Mouse (Mus musculus) hematopoietic stem cell, adult 5-6 weeks (primary cell): Measurements from ENCODE around the gene Epas1. TPM values are rescaled to one million over a fixed set of nuclear protein-coding genes. Genes with fewer than 3 reads are reported as not detected.

Experiments
- ATAC-seq, 2 experiments: fragments of 125-278 bp in 1 of 2; replicated peaks in 1 of 2; 2 replicates each; pipeline ENCODE4 v1.8.0; 2016 to 2017; ENCODE audit warnings: inconsistent platforms in 2 of 2, mild to moderate bottlenecking in 2 of 2, moderate number of reproducible peaks in 2 of 2, low read depth in 1 of 2, moderate TSS enrichment in 1 of 2; ENCODE audit not compliant: low FRiP score in 2 of 2, poor library complexity in 2 of 2, severe bottlenecking in 2 of 2, insufficient read depth in 1 of 2, low TSS enrichment in 1 of 2
- total RNA-seq: library from RNA; stranded (forward); fragments of 172-1452, 232-1000 nt; gene quantifications from 2 replicates; pipeline ENCODE4 v1.2.3, GENCODE M21; 2017

Epas1 gene
- not detected in 2 replicates for total RNA-seq

GRCm38 (mm10) chr17:86753130-86753821 is at the start of gene Epas1:
Gene Epas1 (plus strand): TSS chr17:86753700.
- peak; percentile 65 to 70 for ATAC-seq

DNA sequence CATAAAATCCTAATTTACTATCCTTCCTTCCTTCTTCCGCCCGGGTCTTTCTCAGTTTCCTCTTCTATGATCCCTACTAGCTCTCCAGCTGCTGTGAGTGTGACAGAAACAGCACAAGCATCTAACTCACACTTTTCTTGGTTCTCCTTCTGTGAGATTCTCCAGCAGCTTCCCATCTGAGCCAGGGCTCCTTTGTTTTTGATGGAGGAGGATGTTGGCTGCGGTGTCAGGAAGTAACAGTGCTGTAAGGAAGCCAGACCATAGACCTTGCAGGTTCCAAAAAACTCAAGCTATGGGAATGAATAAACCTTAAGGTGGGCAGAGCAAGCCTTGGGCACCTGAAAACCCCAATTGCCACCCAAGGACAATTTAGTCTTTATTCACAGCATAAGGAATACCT is 48.3 kb upstream of the Epas1 start:
- ATAC-seq, result no peak

GRCm38 (mm10) chr17:86706467-86706866 is 47.0 kb upstream of the Epas1 start:
- ATAC-seq, result no peak

DNA sequence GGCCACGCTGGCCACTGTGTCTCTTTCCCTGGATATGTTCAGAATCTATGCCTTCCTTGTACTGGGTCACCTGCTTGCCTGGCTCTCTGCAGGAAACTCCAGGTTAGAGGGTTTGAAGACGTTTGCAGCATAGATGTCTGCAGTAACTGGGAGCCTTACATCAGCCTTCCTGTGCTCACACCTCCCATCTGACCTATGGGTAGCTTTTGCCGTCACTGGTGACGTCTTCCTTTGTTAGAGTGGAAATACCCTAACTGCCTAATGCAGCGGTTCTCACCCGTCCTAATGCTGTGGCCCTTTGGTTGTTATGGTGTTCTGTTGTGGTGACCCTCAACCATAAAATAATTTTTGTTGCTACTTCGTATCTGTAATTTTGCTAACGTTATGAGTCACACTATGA is 43.7 kb upstream of the Epas1 start:
- no peak for ATAC-seq

DNA sequence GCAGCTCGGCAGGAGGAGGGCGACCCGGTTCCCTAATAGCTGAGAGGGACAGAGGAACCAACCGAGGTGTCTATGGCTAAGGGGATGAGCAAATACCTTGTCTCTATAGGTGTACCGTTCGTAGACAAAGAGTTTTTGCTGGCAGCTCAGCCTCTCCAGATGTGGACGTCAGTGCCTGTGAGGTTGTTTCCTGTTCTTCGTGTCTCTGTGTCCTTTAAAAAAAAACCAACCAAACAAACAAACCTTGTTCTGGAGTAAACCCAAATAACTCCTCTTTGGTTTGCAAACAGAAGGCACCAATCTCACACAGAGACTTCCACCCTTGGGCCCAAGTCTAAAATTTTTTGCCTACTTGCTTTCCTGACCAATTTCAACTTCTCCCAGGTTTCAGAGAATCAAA is 43.1 kb upstream of the Epas1 start:
- no peak for ATAC-seq

DNA sequence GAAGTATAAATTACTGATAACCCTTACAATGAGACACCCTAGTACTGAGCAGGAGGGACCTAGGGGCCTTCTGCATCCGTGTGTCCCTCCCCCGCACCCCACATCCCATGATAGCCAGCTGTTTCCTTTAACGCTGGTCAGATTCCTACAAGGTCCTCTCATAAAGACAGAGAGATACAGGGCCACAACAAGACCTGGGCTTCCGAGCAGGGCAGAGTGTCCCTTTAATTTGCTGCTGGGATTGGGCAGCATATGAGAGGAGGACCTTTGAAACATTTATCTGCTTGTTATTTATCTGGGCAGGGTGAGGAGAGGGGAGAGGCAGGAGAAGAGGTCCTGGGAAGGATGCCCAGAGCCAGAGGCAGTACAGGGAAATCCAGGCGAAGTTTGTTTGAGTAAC is 41.6 kb upstream of the Epas1 start:
- ATAC-seq, result no peak

DNA sequence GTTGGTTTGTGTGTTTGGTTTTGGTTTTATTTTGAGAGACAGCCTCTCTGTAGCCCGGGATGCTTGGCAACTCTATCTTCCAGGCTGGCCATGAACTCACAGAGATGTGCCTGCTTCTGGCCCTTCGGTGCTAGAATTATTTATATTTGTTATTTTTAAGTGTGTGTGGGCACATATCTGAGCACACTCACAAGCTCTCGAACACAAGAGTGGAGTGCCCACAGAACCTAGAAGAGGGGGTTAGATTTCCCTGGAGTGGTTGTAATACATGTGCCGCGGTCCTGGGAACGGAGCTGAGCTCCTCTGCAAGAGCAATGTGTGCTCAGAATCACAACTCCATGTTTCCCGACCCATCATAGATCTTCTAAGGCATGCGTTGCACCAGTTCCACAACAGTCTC is 40.9 kb upstream of the Epas1 start:
- ATAC-seq, result no peak

GRCm38 (mm10) chr17:86713591-86713990 is 39.9 kb upstream of the Epas1 start:
- ATAC-seq, result no peak

- no peak for ATAC-seq
These were observed 28.6 kb upstream of the Epas1 start for GRCm38 (mm10) chr17:86724786-86725415.

DNA sequence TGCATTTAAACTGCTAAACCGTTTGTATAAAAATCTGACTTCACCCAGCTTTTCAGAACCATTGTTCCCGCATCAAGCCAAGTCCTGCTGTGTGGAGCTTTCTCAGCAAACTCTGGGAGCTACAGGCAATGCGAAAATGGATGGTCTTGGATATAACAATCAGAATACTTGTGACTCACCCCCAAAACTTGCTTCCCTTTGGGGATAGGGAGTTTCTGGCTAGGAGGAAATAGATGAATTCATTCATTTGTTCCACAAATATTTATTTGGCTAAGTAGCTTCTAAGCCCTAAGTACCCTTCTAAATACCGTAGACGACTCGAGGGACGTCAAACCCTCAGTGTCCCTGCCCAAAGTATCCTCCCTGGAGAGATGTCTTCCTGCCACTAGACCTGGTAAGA is 27.0 kb upstream of the Epas1 start:
- no peak for ATAC-seq

GRCm38 (mm10) chr17:86727031-86727430 is 26.5 kb upstream of the Epas1 start:
- ATAC-seq, result no peak

GRCm38 (mm10) chr17:86731273-86731672 is 22.2 kb upstream of the Epas1 start:
- ATAC-seq, result no peak

GRCm38 (mm10) chr17:86732024-86732423 is 21.5 kb upstream of the Epas1 start:
- peak; percentile 96 to 99 for ATAC-seq

GRCm38 (mm10) chr17:86732522-86732921 is 21.0 kb upstream of the Epas1 start:
- ATAC-seq, result 0 out of 4 replicates have a peak, but pooled peaks of 1 of the 2 experiments have one; percentile 30

DNA sequence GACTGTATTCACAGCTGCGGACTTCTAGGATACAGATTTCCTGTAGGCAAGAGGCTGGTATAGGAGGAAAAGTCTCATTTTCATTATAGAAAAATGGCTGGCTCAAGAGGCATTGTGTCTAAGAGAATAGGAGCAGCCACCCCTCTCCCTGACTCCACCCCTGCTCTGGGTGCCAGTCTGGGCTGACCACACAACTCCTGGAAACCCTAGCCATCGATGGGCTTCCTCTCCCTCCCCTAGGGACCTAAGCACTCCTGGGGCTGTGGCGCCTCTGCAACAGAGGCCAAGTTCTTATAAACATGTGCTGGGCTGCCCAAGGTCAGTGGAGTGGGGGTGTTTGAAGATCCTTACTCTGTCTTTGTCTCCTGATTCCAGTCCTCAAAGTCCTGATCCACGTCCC is 19.9 kb upstream of the Epas1 start:
- ATAC-seq, result no peak

GRCm38 (mm10) chr17:86738477-86738876 is 15.0 kb upstream of the Epas1 start:
- ATAC-seq, result no peak

DNA sequence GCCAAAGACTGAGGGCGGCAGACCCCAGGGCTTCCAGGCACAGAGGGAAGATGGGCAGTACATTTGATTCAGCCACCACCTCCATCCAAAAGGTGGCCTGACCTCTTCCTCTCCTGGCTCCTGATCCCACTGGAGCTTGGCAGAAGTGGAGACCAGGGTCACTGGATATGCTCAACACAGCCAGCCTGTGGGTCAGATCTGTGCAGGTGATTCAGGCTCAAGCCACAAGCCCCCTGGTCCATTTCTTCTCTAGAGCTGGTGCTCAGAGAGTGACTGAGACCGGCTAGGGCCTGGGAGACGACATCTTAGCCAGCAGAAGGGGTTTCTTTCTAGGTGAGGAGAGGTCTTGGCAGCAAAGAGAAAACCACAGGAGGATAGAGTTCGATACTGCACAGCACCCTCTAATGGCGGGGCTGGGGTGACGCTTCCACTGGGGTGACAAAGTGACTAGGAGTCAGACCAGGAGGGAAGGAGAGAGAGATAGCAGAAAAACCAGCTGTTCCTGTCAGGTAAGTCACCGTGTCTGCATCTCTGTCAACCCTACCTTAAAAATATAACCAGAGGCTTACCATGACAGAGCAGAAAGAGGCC is 10.1 kb upstream of the Epas1 start:
- ATAC-seq, result no peak

DNA sequence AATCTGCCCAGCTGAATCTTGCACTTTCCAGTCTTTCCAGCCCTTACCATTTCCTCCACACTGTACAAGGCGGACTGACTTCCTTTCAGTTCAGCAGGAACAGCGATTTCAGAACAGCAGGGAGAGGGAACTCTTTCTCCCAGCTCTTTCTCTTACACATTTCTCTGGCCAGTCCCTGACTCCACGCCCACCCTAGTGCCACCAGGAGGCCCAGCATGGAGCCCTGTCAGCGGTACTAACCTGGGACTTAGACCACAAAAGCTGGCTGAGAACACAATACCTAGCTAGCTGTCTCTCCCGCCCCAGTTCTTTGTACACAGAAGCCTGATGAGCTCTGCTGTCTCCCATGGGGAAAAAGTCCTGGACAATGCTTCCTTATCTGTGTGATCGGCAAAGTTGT is 8.6 kb upstream of the Epas1 start:
- no peak for ATAC-seq
